8 mouse cellular contexts compared by ENCODE assay signal in genomic region chr1:55960291-55960690, GRCm38 (mm10).
DNase-seq lines count a peak whose midpoint lies in the region; ATAC-seq lines count a peak whose summit lies in the region.

No protein-coding gene starts in this region.

- peak; percentile 26 for DNase-seq in gastrocnemius, adult 18-20 months (ENCODE audit: low spot score)
- DNase-seq in gastrocnemius, adult 8-10 months (ENCODE audit: low spot score in 2 of 2): no peak
- peak; percentile 13 for DNase-seq in adrenal gland, adult 8-10 months
- peak; percentile 77 for DNase-seq in embryo, embryonic 10 days (ENCODE audit: low spot score)
- peak; percentile 76 for DNase-seq in heart, postnatal 4 days
- DNase-seq in layer of hippocampus, postnatal 36 days: peak; percentile 74 to 78
- DNase-seq in spleen, postnatal 36 days (ENCODE audit: low spot score in 2 of 2): peak; percentile 3 to 4

- peak; percentile 74; the same call in 1 of the 2 replicates for ATAC-seq in megakaryocyte-erythroid progenitor cell, adult 5-6 weeks (replicated peaks; ENCODE audit: low FRiP score, low TSS enrichment, poor library complexity, severe bottlenecking)

Comparison
In these comparisons a context has a peak if more than half of its experiments do, and no peak if none do; other contexts are left out.
1. DNase-seq: peak in gastrocnemius, adult 18-20 months (single experiment), adrenal gland, adult 8-10 months (single experiment), embryo, embryonic 10 days (single experiment), heart, postnatal 4 days (single experiment), layer of hippocampus, postnatal 36 days (2 of 2) and spleen, postnatal 36 days (2 of 2); none in gastrocnemius, adult 8-10 months (0 of 2).